Mouse (Mus musculus): Measurements from ENCODE around the gene Gm20388. TPM values are rescaled to one million over a fixed set of nuclear protein-coding genes. Genes with fewer than 3 reads are reported as not detected.

Gm20388 gene
- polyA plus RNA-seq, 1 experiment from 2014 or later: not detected

DNA sequence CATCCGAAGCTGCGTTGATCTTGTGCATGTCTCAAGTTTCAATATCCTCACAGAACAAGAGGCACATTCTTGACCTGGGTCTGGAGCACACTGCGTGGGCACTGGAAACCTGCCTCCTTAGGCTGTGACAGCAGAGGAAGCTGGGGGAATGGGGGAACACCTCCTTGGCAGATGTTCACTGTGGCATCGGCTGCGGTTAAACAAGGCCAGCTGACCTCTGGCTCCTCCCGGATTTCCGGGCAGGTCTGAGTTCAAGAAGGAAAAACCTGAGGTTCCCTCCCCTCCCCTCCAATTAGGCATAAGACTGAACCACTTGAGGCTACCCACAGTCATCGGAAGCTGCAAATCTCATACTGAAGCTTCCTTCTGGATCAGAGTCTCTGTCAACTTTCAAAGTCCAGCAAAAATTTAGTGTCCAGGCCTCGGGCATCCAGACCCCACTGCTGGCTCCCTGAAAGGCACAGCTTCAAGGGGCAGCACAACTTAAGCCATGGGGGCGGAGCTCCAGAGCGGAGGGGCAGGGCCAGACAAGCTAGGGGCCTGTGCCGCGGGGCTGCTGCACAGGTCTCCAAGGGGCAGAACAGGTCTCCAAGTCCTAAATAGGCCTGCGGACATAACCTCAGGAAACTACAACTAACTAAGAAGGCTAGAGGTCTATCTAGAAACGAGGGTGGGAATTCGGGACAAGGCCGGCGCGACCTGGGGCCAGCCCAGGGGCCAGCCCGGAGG lies 2370.1 kb downstream of the Gm20388 start:
- ATAC-seq: peak; percentile 2
- 11% methylated on average over 20 of the region's 20 CpGs for WGBS

DNA sequence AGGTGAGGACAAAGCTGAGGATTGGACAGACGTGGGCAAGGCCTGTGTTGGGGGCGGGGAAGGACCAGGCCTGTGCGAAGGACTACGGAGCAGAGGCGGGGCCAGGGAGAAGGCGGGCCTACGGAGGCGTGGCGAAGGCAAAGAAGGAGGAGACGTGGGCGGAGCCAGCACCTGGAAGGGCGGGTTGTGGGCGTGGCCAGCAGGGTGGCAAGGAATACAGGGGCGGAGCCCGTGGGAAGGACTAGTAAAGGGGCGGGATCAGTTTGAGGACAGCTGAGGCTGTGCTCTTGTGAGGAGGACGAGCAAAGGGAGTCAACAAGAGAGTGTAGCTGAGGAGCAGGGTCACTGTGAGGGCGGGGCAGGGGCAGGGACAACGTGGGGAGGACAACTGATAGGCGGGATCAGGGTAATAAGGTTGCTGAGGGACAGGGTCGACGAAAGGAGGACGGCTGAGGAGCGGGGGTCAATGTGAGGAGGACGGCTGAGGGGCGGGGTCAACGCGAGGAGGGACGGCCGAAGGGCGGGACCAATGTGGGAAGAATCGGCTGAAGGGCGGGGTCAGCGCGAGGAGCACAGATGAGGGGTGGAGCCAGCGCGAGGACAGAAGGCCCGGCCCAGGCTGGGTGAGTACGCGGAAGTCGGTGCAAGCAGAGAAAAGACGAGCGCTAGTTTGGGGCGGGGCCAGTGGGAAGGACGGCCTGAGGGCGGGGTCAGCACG lies 2370.8 kb downstream of the Gm20388 start:
- H3K4me3 ChIP-seq (ENCODE audit: low read depth, low read length): peak overlapping the region; percentile 85
- H3K27me3 ChIP-seq (replicated peaks; ENCODE audit: control insufficient read depth, insufficient read depth, low read length): no peaks in the 10 kb centered on the region
- under 1% methylated on average over 38 of the region's 47 CpGs for whole genome bisulfite sequencing
- H3K36me3 ChIP-seq (ENCODE audit: control insufficient read depth, insufficient read depth): no peaks in the 10 kb centered on the region
- peak overlapping the region; percentile 97 for H3K4me2 ChIP-seq (replicated peaks; ENCODE audit: low read depth)
- peaks cover 23% of the 10 kb centered on the region for H3K4me1 ChIP-seq (replicated peaks; ENCODE audit: control insufficient read depth, insufficient read depth, low read length)
- H3K27ac ChIP-seq (ENCODE audit: low read depth, low read length): peak overlapping the region; percentile 85
- peak; percentile 90 for ATAC-seq
- TF ChIP-seq CTCF (IDR thresholded peaks at IDR 0.05; ENCODE audit: low read depth): no peak
- peak overlapping the region; percentile 85; the same call in 1 of the 2 replicates for H3K9ac ChIP-seq (ENCODE audit: low read depth, low read length)
- no peaks in the 10 kb centered on the region for H3K9me3 ChIP-seq (ENCODE audit: control insufficient read depth)

More for the DNA sequence above, 2370.1 kb downstream of the Gm20388 start:
- Histone ChIP-seq H3K27ac (ENCODE audit: low read depth, low read length) (peak overlapping the region; percentile 85), H3K36me3 (ENCODE audit: control insufficient read depth, insufficient read depth) (no peaks in the 10 kb centered on the region), H3K4me3 (ENCODE audit: low read depth, low read length) (peak overlapping the region; percentile 85), H3K4me1 (replicated peaks; ENCODE audit: control insufficient read depth, insufficient read depth, low read length) (peaks cover 23% of the 10 kb centered on the region), H3K9me3 (ENCODE audit: control insufficient read depth) (no peaks in the 10 kb centered on the region), H3K4me2 (replicated peaks; ENCODE audit: low read depth) (peak overlapping the region; percentile 97), H3K9ac (ENCODE audit: low read depth, low read length) (peak overlapping the region; percentile 48; the same call in 1 of the 2 replicates), H3K27me3 (replicated peaks; ENCODE audit: control insufficient read depth, insufficient read depth, low read length) (no peaks in the 10 kb centered on the region)
- no peak for TF ChIP-seq CTCF (IDR thresholded peaks at IDR 0.05; ENCODE audit: low read depth)

DNA sequence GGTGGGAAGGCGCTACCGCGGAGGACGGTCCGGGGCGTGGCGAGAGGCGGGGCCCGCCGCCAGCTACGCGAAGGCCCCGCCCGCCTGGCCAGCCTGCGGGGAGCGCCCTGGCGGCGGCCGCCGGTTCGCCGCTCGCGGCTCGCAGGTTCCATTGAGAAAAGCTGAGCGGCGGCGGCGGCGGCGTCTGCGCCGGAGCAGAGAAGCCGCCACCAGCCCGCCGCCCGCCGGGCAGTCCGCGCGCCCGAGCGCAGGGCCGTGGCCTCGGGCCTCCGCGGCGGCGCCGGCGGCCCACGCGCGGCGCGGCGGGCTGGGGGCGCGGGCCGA lies 2371.4 kb downstream of the Gm20388 start, which contains the start of gene Zfpm1:
Gene Zfpm1, plus strand, starts transcription at position 107 of the 324 bp plus-strand sequence.
- peaks cover 23% of the 10 kb centered on the region for H3K4me1 ChIP-seq (replicated peaks; ENCODE audit: control insufficient read depth, insufficient read depth, low read length)
- ATAC-seq: no peak
- peak; percentile 10; the same call in 1 of the 2 replicates for TF ChIP-seq CTCF (IDR thresholded peaks at IDR 0.05; ENCODE audit: low read depth)

DNA sequence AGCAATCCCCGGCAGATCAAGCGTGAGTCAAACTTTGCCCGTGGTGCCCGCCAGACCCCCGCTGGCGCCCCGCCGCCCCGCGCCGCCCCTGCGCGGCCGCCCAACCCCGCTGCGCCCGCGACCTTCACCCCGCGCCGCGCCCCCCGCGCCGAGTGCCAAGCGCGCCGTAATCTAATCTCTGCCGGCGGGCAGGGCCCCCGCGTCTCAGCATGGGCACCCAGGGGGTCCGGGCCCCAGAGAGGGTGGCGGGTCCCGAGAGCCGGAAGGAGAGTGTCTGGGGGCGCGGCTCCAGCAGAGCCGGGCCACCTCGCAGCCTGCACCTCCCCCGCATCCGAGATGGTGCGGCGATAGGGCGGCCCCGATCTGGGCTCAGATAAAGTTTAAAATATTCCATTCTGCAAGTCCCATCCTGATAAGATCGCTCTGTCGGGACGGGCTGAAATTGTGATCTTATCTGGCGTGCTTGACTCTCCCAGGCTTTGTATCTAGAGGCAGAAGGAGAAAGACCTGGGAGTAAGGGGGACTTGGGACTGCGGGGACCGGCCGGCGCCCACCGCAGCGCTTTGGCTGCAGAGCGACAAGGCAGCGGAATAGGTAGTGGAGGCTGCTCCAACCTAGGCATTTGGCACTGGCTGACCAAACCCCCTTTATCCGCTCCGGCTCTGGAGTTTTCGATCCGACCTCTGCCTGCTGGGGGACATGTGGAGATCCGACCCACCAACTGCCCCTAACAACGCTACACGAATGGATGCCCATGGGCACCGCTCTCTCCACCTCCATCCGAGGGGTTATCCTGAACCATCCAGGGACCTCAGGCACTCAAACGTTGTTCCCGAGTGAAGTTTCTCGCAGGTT lies 2372.1 kb downstream of the Gm20388 start:
- peak overlapping the region; percentile 85 for H3K9ac ChIP-seq (ENCODE audit: low read depth, low read length)
- no peak for ATAC-seq
- no peaks in the 10 kb centered on the region for H3K27me3 ChIP-seq (replicated peaks; ENCODE audit: control insufficient read depth, insufficient read depth, low read length)
- under 1% methylated on average over 61 of the region's 70 CpGs for WGBS
- H3K9me3 ChIP-seq (ENCODE audit: control insufficient read depth): no peaks in the 10 kb centered on the region
- peak overlapping the region; percentile 85 for H3K4me3 ChIP-seq (ENCODE audit: low read depth, low read length)
- H3K27ac ChIP-seq (ENCODE audit: low read depth, low read length): peak overlapping the region; percentile 89
- H3K4me1 ChIP-seq (replicated peaks; ENCODE audit: control insufficient read depth, insufficient read depth, low read length): peaks cover 26% of the 10 kb centered on the region
- TF ChIP-seq CTCF (IDR thresholded peaks at IDR 0.05; ENCODE audit: low read depth): no peak
- no peaks in the 10 kb centered on the region; the same call in 1 of the 2 replicates for H3K36me3 ChIP-seq (ENCODE audit: control insufficient read depth, insufficient read depth)
- H3K4me2 ChIP-seq (replicated peaks; ENCODE audit: low read depth): peak overlapping the region; percentile 97

More for the DNA sequence above, 2371.4 kb downstream of the Gm20388 start, which contains the start of gene Zfpm1:
- Histone ChIP-seq H3K27ac (ENCODE audit: low read depth, low read length) (peak within 1 kb of the TSS; percentile 89), H3K36me3 (ENCODE audit: control insufficient read depth, insufficient read depth) (no peaks in the 10 kb centered on the region; the same call in 1 of the 2 replicates), H3K4me3 (ENCODE audit: low read depth, low read length) (peak within 1 kb of the TSS; percentile 85), H3K9ac (ENCODE audit: low read depth, low read length) (peak within 1 kb of the TSS; percentile 85), H3K4me2 (replicated peaks; ENCODE audit: low read depth) (peak within 1 kb of the TSS; percentile 97), H3K27me3 (replicated peaks; ENCODE audit: control insufficient read depth, insufficient read depth, low read length) (no peaks in the 10 kb centered on the region), H3K9me3 (ENCODE audit: control insufficient read depth) (no peaks in the 10 kb centered on the region)
- under 1% methylated on average over 46 of the region's 60 CpGs for WGBS

DNA sequence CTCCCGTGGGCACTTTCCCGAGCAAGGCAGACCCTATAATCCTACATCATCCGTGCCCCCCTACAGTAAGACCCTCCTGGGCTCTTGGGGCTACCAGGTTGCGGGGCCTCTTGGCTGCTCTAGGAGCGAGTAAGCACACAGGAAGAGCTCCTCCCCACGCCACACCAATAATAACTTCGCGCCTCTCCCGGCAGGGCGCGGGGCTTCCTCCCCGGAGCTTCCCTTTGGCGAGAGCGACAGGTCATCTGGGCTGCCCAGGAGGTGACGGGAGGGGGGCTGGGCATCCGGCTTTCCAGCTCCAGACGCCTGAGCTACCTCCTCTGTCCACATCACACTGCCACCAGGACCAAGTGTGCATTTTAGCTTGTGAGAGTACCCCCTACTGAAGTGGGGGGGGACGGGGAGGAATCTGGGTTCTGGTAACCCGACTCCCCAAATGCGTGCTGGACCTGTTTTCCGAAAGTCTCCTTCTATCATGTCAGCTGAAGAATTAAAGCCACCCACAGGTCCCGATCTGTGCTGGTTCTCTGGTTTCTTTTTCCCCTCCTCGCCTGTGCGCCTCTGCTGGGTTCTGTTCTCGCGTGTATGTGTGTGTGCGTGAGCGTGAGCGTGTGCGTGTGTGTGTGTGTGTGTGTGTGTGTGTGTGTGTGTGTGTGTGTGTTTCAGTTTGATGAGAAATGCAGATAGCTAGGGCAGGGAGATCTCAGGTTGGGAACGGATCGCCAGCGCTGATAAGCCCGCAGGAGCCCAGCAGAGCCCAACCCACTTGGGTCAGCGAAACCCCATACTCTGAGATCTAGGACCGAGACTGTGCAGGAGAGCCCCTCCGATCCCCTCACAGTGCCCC lies 2372.9 kb downstream of the Gm20388 start:
- H3K9ac ChIP-seq (ENCODE audit: low read depth, low read length): peak overlapping the region; percentile 85
- ATAC-seq: no peak
- under 1% methylated on average over 37 of the region's 37 CpGs for WGBS
- no peaks in the 10 kb centered on the region for H3K9me3 ChIP-seq (ENCODE audit: control insufficient read depth)
- H3K4me1 ChIP-seq (replicated peaks; ENCODE audit: control insufficient read depth, insufficient read depth, low read length): peaks cover 26% of the 10 kb centered on the region
- peak overlapping the region; percentile 89 for H3K27ac ChIP-seq (ENCODE audit: low read depth, low read length)
- H3K4me3 ChIP-seq (ENCODE audit: low read depth, low read length): peak overlapping the region; percentile 85
- H3K4me2 ChIP-seq (replicated peaks; ENCODE audit: low read depth): peak overlapping the region; percentile 97
- H3K27me3 ChIP-seq (replicated peaks; ENCODE audit: control insufficient read depth, insufficient read depth, low read length): no peaks in the 10 kb centered on the region
- H3K36me3 ChIP-seq (ENCODE audit: control insufficient read depth, insufficient read depth): no peaks in the 10 kb centered on the region; the same call in 1 of the 2 replicates
- TF ChIP-seq CTCF (IDR thresholded peaks at IDR 0.05; ENCODE audit: low read depth): peak; percentile 25; the same call in 1 of the 2 replicates
